ENCODE assay signal across 8 mouse cellular contexts in the genomic region with DNA sequence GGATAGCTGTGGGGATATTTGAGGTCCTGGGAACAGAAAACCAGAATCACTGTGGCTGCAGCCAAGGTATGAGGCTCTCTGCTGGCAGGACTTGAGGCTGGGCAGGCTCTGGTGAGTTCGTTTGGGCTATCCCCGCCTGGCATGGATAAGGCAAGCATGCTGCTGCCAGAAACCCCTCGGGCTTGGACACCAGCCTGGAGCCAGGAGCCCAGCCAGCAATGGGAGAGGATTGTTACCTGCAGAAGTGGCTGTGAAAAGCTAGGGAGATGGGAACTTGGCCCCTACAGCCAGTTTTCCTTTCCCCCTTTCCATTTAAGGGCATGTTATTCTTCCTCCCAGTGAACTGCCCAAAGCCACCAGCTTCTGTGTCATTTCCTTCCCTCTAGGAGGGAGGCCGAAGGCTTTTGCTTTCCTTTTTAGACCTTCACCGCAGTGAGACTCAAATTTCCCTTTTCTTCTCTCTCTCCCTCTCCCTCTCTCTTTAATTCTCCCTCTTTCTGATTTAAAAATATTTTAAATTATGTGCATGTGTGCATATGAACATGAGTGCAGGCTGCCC. TPM values are rescaled to one million over a fixed set of nuclear protein-coding genes. Genes with fewer than 3 reads are reported as not detected.
DNase-seq lines count a peak whose midpoint lies in the region; ATAC-seq and TF ChIP-seq lines count a peak whose summit lies in the region.

No protein-coding gene starts in this region.

- peak; percentile 52; the same call in 1 of the 2 replicates for ATAC-seq in lung, embryonic 14.5 days (ENCODE audit: insufficient read depth)
- ATAC-seq in heart, embryonic 15.5 days (replicated peaks; ENCODE audit: insufficient number of reproducible peaks, insufficient read depth, low FRiP score, low read depth): peak; percentile 54

- 55% methylated on average over 5 of the region's 5 CpGs for WGBS in lung, embryonic 14.5 days
- 31% methylated on average over 5 of the region's 5 CpGs for WGBS in heart, embryonic 15.5 days

- H3K9me3 ChIP-seq in lung, embryonic 14.5 days (ENCODE audit: low read depth, low read length): no peaks in the 10 kb centered on the region
- no peaks in the 10 kb centered on the region for H3K9me3 ChIP-seq in heart, embryonic 15.5 days (replicated peaks)

- H3K27me3 ChIP-seq in lung, embryonic 14.5 days (ENCODE audit: insufficient read depth, low read length): no peaks in the 10 kb centered on the region
- H3K27me3 ChIP-seq in heart, embryonic 15.5 days: no peaks in the 10 kb centered on the region

- no peaks in the 10 kb centered on the region for H3K4me1 ChIP-seq in lung, embryonic 14.5 days (ENCODE audit: insufficient read depth)
- peaks cover 13% of the 10 kb centered on the region for H3K4me1 ChIP-seq in heart, embryonic 15.5 days (replicated peaks)

- peak overlapping the region; percentile 62; the same call in 1 of the 2 replicates for H3K27ac ChIP-seq in lung, embryonic 14.5 days (ENCODE audit: low read depth)
- H3K27ac ChIP-seq in heart, embryonic 15.5 days: peak overlapping the region; percentile 51

- TF ChIP-seq CTCF in lung, embryonic 14.5 days (IDR thresholded peaks at IDR 0.05; ENCODE audit: low read depth): no peak

- H3K9ac ChIP-seq in lung, embryonic 14.5 days: no peak overlapping the region
- no peak overlapping the region for H3K9ac ChIP-seq in heart, embryonic 15.5 days

- H3K4me2 ChIP-seq in lung, embryonic 14.5 days: no peak overlapping the region
- peak overlapping the region; percentile 10 for H3K4me2 ChIP-seq in heart, embryonic 15.5 days

- H3K36me3 ChIP-seq in lung, embryonic 14.5 days (ENCODE audit: insufficient read depth): no peaks in the 10 kb centered on the region
- no peaks in the 10 kb centered on the region for H3K36me3 ChIP-seq in heart, embryonic 15.5 days

- DNase-seq in adrenal gland, adult 2 months: peak; percentile 18
- DNase-seq in adrenal gland, postnatal 4 days (ENCODE audit: low spot score in 2 of 2): no peak
- DNase-seq in lung, embryonic 14.5 days: peak; percentile 36
- no peak for DNase-seq in lung, postnatal 10 days
- peak; percentile 60 for DNase-seq in lung, postnatal 25 days (ENCODE audit: low spot score)
- no peak for DNase-seq in thymus, postnatal 4 days
- no peak for DNase-seq in thymus, postnatal 10 days (ENCODE audit: low spot score in 2 of 2)

- no peak overlapping the region for H3K4me3 ChIP-seq in lung, embryonic 14.5 days (ENCODE audit: low read depth, low read length)
- H3K4me3 ChIP-seq in heart, embryonic 15.5 days: no peak overlapping the region

RNA-seq across cellular contexts. Expression of gene Pllp, which starts 15.2 kb away (rescaled TPM):
- total RNA-seq in adrenal gland, adult 2 months (2021): 1 to 10 TPM in 1 of 2 experiments, under 1 TPM in 1; 0.49 to 1.1 TPM
- 1.5 and 2.6 TPM in 2 replicates for polyA plus RNA-seq in adrenal gland, adult 2 months (2012; rRNA removed)
- 1 to 10 TPM; 3.3 to 4.1 TPM for total RNA-seq in adrenal gland, postnatal 4 days (2021)
- 4.2 and 4.4 TPM in 2 replicates for polyA plus RNA-seq in lung, embryonic 14.5 days (2014; fragmentation: Nextera tagmentation; extraction: Ambion mirVana)
- 0.23 and 0.96 TPM in 2 replicates for polyA plus RNA-seq in heart, embryonic 15.5 days (2015; fragmentation: Nextera tagmentation; extraction: Ambion mirVana)

RNA-seq across cellular contexts. Expression of gene Ccl22, which starts 34.2 kb away (rescaled TPM):
- total RNA-seq in adrenal gland, adult 2 months (2021): not detected
- 0.44 and 0.55 TPM in 2 replicates for polyA plus RNA-seq in adrenal gland, adult 2 months (2012; rRNA removed)
- total RNA-seq in adrenal gland, postnatal 4 days (2021): under 1 TPM; 0.25 to 0.31 TPM
- not detected in 2 replicates for polyA plus RNA-seq in lung, embryonic 14.5 days (2014; fragmentation: Nextera tagmentation; extraction: Ambion mirVana)
- polyA plus RNA-seq in heart, embryonic 15.5 days (2015; fragmentation: Nextera tagmentation; extraction: Ambion mirVana): 0.08 TPM in 1 of 2 replicates, not detected in the other

RNA-seq across cellular contexts. Expression of gene Arl2bp, which starts 44.8 kb away (rescaled TPM):
- 10 to 100 TPM; 86.3 to 88.6 TPM for total RNA-seq in adrenal gland, adult 2 months (2021)
- 91.9 and 92.2 TPM in 2 replicates for polyA plus RNA-seq in adrenal gland, adult 2 months (2012; rRNA removed)
- 100 to 1,000 TPM; 101 to 111 TPM for total RNA-seq in adrenal gland, postnatal 4 days (2021)
- 68.8 and 78.7 TPM in 2 replicates for polyA plus RNA-seq in lung, embryonic 14.5 days (2014; fragmentation: Nextera tagmentation; extraction: Ambion mirVana)
- polyA plus RNA-seq in heart, embryonic 15.5 days (2015; fragmentation: Nextera tagmentation; extraction: Ambion mirVana): 112 and 121 TPM in 2 replicates

Comparison
In these comparisons a context has a peak if more than half of its experiments do, and no peak if none do; other contexts are left out.
1. DNase-seq: peak in adrenal gland, adult 2 months (single experiment), lung, embryonic 14.5 days (single experiment) and lung, postnatal 25 days (single experiment); none in adrenal gland, postnatal 4 days (0 of 2), lung, postnatal 10 days (single experiment), thymus, postnatal 4 days (single experiment) and thymus, postnatal 10 days (0 of 2).